Mouse (Mus musculus) fibroblast of lung, adult 2 months (primary cell): Measurements from ENCODE around the gene Gm38392.
"Not testable (repeated sequence)": the region's sequence is repeated elsewhere in the genome, so short reads cannot be mapped to it uniquely, and the experiment has no call there.

Experiments used
- DNase-seq: peaks from one replicate; pipeline ENCODE4 v3.0.0-alpha.2; 2011; ENCODE audit warnings: low read depth

The Gm38392 gene

GRCm38 (mm10) chr3:88287110-88287509, at the start of gene Gm38392:
Gm38392 (minus strand) TSS chr3:88287210.
- no peak for DNase-seq

- peak; percentile 93 for DNase-seq
Measured at GRCm38 (mm10) chr3:88336058-88337013, 49.3 kb upstream of the Gm38392 start, which contains the start of the genes Tmem79 and Smg5. Tmem79 (minus strand) TSS chr3:88336148. Smg5 (plus strand) TSS chr3:88336260.

- no peak for DNase-seq
Measured at GRCm38 (mm10) chr3:88335436-88336053, 48.5 kb upstream of the Gm38392 start.

GRCm38 (mm10) chr3:88334902-88335435, 48.0 kb upstream of the Gm38392 start:
- DNase-seq: no peak

- DNase-seq: no peak
Measured at GRCm38 (mm10) chr3:88334029-88334658, 47.1 kb upstream of the Gm38392 start.

GRCm38 (mm10) chr3:88331282-88331681, 44.3 kb upstream of the Gm38392 start:
- no peak for DNase-seq

- DNase-seq: no peak
Measured at GRCm38 (mm10) chr3:88328956-88329355, 41.9 kb upstream of the Gm38392 start.

GRCm38 (mm10) chr3:88324951-88325405, 38.0 kb upstream of the Gm38392 start, which contains the start of gene Glmp:
Glmp (plus strand) TSS chr3:88325023.
- DNase-seq: peak; percentile 26

GRCm38 (mm10) chr3:88299172-88299571, 12.2 kb upstream of the Gm38392 start:
- DNase-seq: no peak

GRCm38 (mm10) chr3:88297321-88297851, 10.4 kb upstream of the Gm38392 start:
- DNase-seq: no peak

GRCm38 (mm10) chr3:88296561-88297318, 9.7 kb upstream of the Gm38392 start, which contains the start of the genes Tsacc and Cct3:
Tsacc (minus strand) TSS chr3:88296999.
Cct3 (plus strand) TSS chr3:88297116.
- DNase-seq: peak; percentile 100

- no peak for DNase-seq
Measured at GRCm38 (mm10) chr3:88296110-88296560, 9.1 kb upstream of the Gm38392 start.

GRCm38 (mm10) chr3:88295272-88295671, 8.3 kb upstream of the Gm38392 start:
- not testable (repeated sequence) for DNase-seq

- peak; percentile 13 for DNase-seq
Measured at GRCm38 (mm10) chr3:88291970-88292369, 5.0 kb upstream of the Gm38392 start.

- not testable (repeated sequence) for DNase-seq
Measured at GRCm38 (mm10) chr3:88288133-88288713, 1.2 kb upstream of the Gm38392 start.

GRCm38 (mm10) chr3:88285565-88285895, 1.5 kb downstream of the Gm38392 start:
- not testable (repeated sequence) for DNase-seq

GRCm38 (mm10) chr3:88284815-88285564, 2.0 kb downstream of the Gm38392 start:
- DNase-seq: not testable (repeated sequence)

GRCm38 (mm10) chr3:88281141-88281916, 5.7 kb downstream of the Gm38392 start:
- DNase-seq: not testable (repeated sequence)

- no peak for DNase-seq
Measured at GRCm38 (mm10) chr3:88280035-88280434, 7.0 kb downstream of the Gm38392 start.
